Comparison of ENCODE assay signal across 18 mouse cellular contexts in the genomic region with DNA sequence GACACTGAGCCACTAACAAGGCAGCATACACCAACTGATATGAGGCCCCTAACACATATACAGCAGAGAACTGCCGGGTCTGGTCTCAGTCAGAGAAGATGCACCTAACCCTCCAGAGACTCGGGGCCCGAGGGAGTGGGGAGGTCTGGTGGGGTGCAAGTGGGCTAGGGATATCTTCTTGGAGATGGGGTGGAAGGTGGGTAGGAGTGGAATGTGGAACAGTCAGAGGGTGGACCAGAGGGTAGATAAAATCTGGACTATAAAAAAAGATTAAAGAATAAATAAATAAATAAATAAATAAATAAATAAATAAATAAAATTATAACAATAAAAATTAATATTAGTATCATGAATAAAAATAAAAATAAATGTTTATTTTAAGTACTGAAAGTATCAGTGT.
"Had no signal": no experiment of that assay in that cellular context is flagged by ENCODE, and none has a peak within 500 bp of the region (broad histone marks: within the 10 kb centered on the region; RNA-seq: fewer than 3 reads in every experiment).

No protein-coding gene starts in this region.

- ATAC-seq: liver, postnatal 0 days; lung, postnatal 0 days; midbrain, embryonic 16.5 days had no signal

- H3K9me3 ChIP-seq: lung, embryonic 15.5 days; neural tube, embryonic 12.5 days; stomach, embryonic 15.5 days had no signal

- H3K4me2 ChIP-seq: liver, embryonic 15.5 days; lung, embryonic 15.5 days; midbrain, embryonic 11.5 days; neural tube, embryonic 12.5 days; stomach, embryonic 15.5 days had no signal

- H3K36me3 ChIP-seq: liver, embryonic 15.5 days; lung, embryonic 15.5 days; neural tube, embryonic 12.5 days; stomach, embryonic 15.5 days had no signal

- H3K4me1 ChIP-seq: liver, embryonic 15.5 days; lung, embryonic 15.5 days; megakaryocyte, embryonic 14.5 days; neural tube, embryonic 12.5 days; stomach, embryonic 15.5 days had no signal

- H3K27me3 ChIP-seq: liver, embryonic 15.5 days; lung, embryonic 15.5 days; megakaryocyte, embryonic 14.5 days; neural tube, embryonic 12.5 days; stomach, embryonic 15.5 days had no signal

- H3K27ac ChIP-seq: liver, embryonic 15.5 days; lung, embryonic 15.5 days; macrophage; neural tube, embryonic 12.5 days; stomach, embryonic 15.5 days; stomach, postnatal 0 days had no signal

- DNase-seq: liver, postnatal 0 days; lung, adult 2 months; lung, postnatal 14 days; lung, postnatal 36 days; midbrain, embryonic 14.5 days; right cerebral cortex, postnatal 14 days; thymus, postnatal 14 days; thymus, postnatal 36 days had no signal

- H3K9ac ChIP-seq: liver, embryonic 15.5 days; liver, postnatal 0 days; lung, embryonic 15.5 days; neural tube, embryonic 12.5 days; stomach, embryonic 15.5 days had no signal

- H3K4me3 ChIP-seq: liver, embryonic 15.5 days; lung, embryonic 15.5 days; megakaryocyte, embryonic 14.5 days; neural tube, embryonic 12.5 days; stomach, embryonic 15.5 days had no signal
